ENCODE assay signal across 12 mouse cellular contexts in the genomic region with DNA sequence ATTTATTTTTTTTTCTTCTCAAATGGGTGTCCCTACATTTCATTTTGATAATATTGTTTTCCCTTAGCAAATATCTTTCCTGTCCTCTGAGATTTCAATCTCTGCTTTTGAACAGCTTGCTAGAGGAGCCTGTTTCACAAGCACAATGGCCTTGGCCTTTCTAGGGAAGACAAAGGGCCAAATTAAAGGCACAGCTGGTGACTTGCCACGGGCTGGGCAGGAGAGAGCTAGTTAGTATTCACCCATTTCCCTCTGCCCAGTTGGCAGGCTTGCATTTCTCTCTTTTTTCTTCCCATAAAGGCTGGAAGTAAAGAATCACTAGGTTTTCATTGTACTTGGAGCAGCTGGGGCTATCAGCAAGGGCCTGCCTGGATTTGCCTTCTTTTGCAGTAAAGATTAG.
DNase-seq lines count a peak whose midpoint lies in the region; ATAC-seq lines count a peak whose summit lies in the region.
"Had no signal": no experiment of that assay in that cellular context is flagged by ENCODE, and none has a peak within 500 bp of the region (broad histone marks: within the 10 kb centered on the region; RNA-seq: fewer than 3 reads in every experiment).

No protein-coding gene starts in this region.

- H3K27ac ChIP-seq in forebrain, embryonic 14.5 days (ENCODE audit: low read depth, low read length) = 0 out of 2 replicates have a peak overlapping the region, but pooled peaks have one; percentile 24
- peak overlapping the region; percentile 58 for H3K27ac ChIP-seq in midbrain, embryonic 12.5 days (replicated peaks)
- H3K27ac ChIP-seq in embryonic facial prominence, embryonic 10.5 days (replicated peaks) = no peak overlapping the region

- H3K4me1 ChIP-seq in forebrain, embryonic 14.5 days (ENCODE audit: control insufficient read depth, insufficient read depth, low read length) = no peaks in the 10 kb centered on the region
- H3K4me1 ChIP-seq in midbrain, embryonic 12.5 days = no peaks in the 10 kb centered on the region; the same call in 1 of the 2 replicates
- no peaks in the 10 kb centered on the region for H3K4me1 ChIP-seq in embryonic facial prominence, embryonic 10.5 days
- H3K4me1 ChIP-seq: megakaryocyte, embryonic 14.5 days had no signal

- no peak overlapping the region for H3K4me3 ChIP-seq in forebrain, embryonic 14.5 days (ENCODE audit: low read depth, low read length)
- no peak overlapping the region for H3K4me3 ChIP-seq in midbrain, embryonic 12.5 days
- no peak overlapping the region for H3K4me3 ChIP-seq in embryonic facial prominence, embryonic 10.5 days
- H3K4me3 ChIP-seq: megakaryocyte, embryonic 14.5 days had no signal

- peak; percentile 21 to 47 for DNase-seq in cerebellum, postnatal 10 days
- peak; percentile 69 to 84 for DNase-seq in adrenal gland, adult (ENCODE audit: inconsistent age in 2 of 2, low spot score in 1 of 2)
- DNase-seq in forebrain, embryonic 14.5 days (ENCODE audit: low spot score) = peak; percentile 75
- DNase-seq in heart, postnatal 25 days (ENCODE audit: low spot score) = no peak
- no peak for DNase-seq in embryonic facial prominence, embryonic 10.5 days (ENCODE audit: low spot score)
- DNase-seq: heart, postnatal 10 days; kidney, adult 11 months; lung, adult 2 months had no signal

- WGBS in forebrain, embryonic 14.5 days = 15% methylated on average over 1 of the region's 1 CpGs
- 10% methylated on average over 1 of the region's 1 CpGs for WGBS in midbrain, embryonic 12.5 days
- WGBS in embryonic facial prominence, embryonic 10.5 days = 26% methylated on average over 1 of the region's 1 CpGs

- intact Hi-C loops in heart, postnatal 25 days (cut with DNase I) = no loop called here

- no peak overlapping the region for H3K9ac ChIP-seq in forebrain, embryonic 14.5 days (ENCODE audit: low read length)
- no peak overlapping the region for H3K9ac ChIP-seq in midbrain, embryonic 12.5 days (replicated peaks)

- no peaks in the 10 kb centered on the region for H3K9me3 ChIP-seq in forebrain, embryonic 14.5 days (replicated peaks; ENCODE audit: control insufficient read depth, low read length)
- no peaks in the 10 kb centered on the region for H3K9me3 ChIP-seq in midbrain, embryonic 12.5 days
- H3K9me3 ChIP-seq in embryonic facial prominence, embryonic 10.5 days = no peaks in the 10 kb centered on the region
- H3K9me3 ChIP-seq: megakaryocyte, embryonic 14.5 days had no signal

- H3K36me3 ChIP-seq in forebrain, embryonic 14.5 days (ENCODE audit: control insufficient read depth, insufficient read depth, low read length) = no peaks in the 10 kb centered on the region
- no peaks in the 10 kb centered on the region for H3K36me3 ChIP-seq in midbrain, embryonic 12.5 days
- H3K36me3 ChIP-seq in embryonic facial prominence, embryonic 10.5 days (replicated peaks) = no peaks in the 10 kb centered on the region

- ATAC-seq in cerebellum, adult (ENCODE audit: insufficient number of reproducible peaks, low FRiP score, low TSS enrichment) = no peak
- peak; percentile 85 for ATAC-seq in forebrain, embryonic 14.5 days
- peak; percentile 79 for ATAC-seq in midbrain, embryonic 12.5 days (ENCODE audit: low FRiP score, low read depth)
- no peak for ATAC-seq in activated CD4-positive, CD25-positive, alpha-beta regulatory T cell, adult 4 months

- H3K27me3 ChIP-seq in forebrain, embryonic 14.5 days (replicated peaks; ENCODE audit: control insufficient read depth, insufficient read depth, low read length) = no peaks in the 10 kb centered on the region
- H3K27me3 ChIP-seq in midbrain, embryonic 12.5 days = no peaks in the 10 kb centered on the region
- no peaks in the 10 kb centered on the region for H3K27me3 ChIP-seq in embryonic facial prominence, embryonic 10.5 days (replicated peaks; ENCODE audit: low read depth, poor library complexity, severe bottlenecking)

- H3K4me2 ChIP-seq in forebrain, embryonic 14.5 days (ENCODE audit: low read length) = no peak overlapping the region
- no peak overlapping the region for H3K4me2 ChIP-seq in midbrain, embryonic 12.5 days (replicated peaks)

Comparison
In these comparisons a context has a peak if more than half of its experiments do, and no peak if none do; other contexts are left out.
1. DNase-seq: peak in cerebellum, postnatal 10 days (2 of 2), adrenal gland, adult (2 of 2) and forebrain, embryonic 14.5 days (single experiment); none in heart, postnatal 25 days (single experiment) and embryonic facial prominence, embryonic 10.5 days (single experiment).
2. ATAC-seq: peak in forebrain, embryonic 14.5 days (single experiment) and midbrain, embryonic 12.5 days (single experiment); none in cerebellum, adult (single experiment) and activated CD4-positive, CD25-positive, alpha-beta regulatory T cell, adult 4 months (single experiment).